Mouse (Mus musculus) layer of hippocampus, postnatal 25 days (tissue): ENCODE data around the gene Rnf32. TPM values are rescaled to one million over a fixed set of nuclear protein-coding genes. Genes with fewer than 3 reads are reported as not detected.

ENCODE experiments used
- DNase-seq, 2 experiments: peaks; one replicate each; pipeline ENCODE4 v3.0.0; 2022; ENCODE audit warnings: mixed read lengths in 2 of 2, low spot score in 1 of 2; ENCODE audit errors: extremely low spot score in 1 of 2
- total RNA-seq, 2 experiments: library from RNA; stranded (reverse); gene quantifications; 2 replicates each; pipeline ENCODE4 v1.2.3; 2021

The Rnf32 gene
- total RNA-seq, 2 experiments from 2014 or later = 19.5 to 26.1 TPM

GRCm38 (mm10) chr5:29270879-29271278, 75.1 kb downstream of the Rnf32 start:
- peak in 1 of 2 experiments; percentile 5 for DNase-seq

GRCm38 (mm10) chr5:29273426-29273825, 77.6 kb downstream of the Rnf32 start:
- no peak for DNase-seq

- DNase-seq = no peak
Observed at GRCm38 (mm10) chr5:29274746-29275145, 79.0 kb downstream of the Rnf32 start.

Other genes with a start within 250 kb of the Rnf32 start
- gene Lmbr1, start 182.4 kb downstream of the Rnf32 start, total RNA-seq = 10 to 100 TPM; 25.8 to 29.2 TPM
- 10 to 100 TPM; 19.9 to 28.3 TPM for gene Nom1, start 238.7 kb downstream of the Rnf32 start, total RNA-seq